Mouse (Mus musculus): ENCODE measurements around the gene Pnpla2. TPM values are rescaled to one million over a fixed set of nuclear protein-coding genes. Genes with fewer than 3 reads are reported as not detected.
"Not testable (repeated sequence)": the region's sequence is repeated elsewhere in the genome, so short reads cannot be mapped to it uniquely, and the experiment has no call there.

Gene Pnpla2
- total RNA-seq (2021) = 100 to 1,000 TPM; 351 to 430 TPM
- long read RNA-seq, experiment 1, transcript Pnpla2-203 (9 exons, 2,625 nt) = major isoform, 188 of 234 reads
- long read RNA-seq, experiment 1, partial matches to known transcripts = 38 of 234 reads
- long read RNA-seq, experiment 1, other reads (novel, unspliced or antisense) = 6 of 234 reads
- long read RNA-seq, experiment 2, transcript Pnpla2-203 (9 exons, 2,625 nt) = major isoform, 160 of 193 reads
- long read RNA-seq, experiment 2, partial matches to known transcripts = 29 of 193 reads
- long read RNA-seq, experiment 2, other reads (novel, unspliced or antisense) = 3 of 193 reads

DNA sequence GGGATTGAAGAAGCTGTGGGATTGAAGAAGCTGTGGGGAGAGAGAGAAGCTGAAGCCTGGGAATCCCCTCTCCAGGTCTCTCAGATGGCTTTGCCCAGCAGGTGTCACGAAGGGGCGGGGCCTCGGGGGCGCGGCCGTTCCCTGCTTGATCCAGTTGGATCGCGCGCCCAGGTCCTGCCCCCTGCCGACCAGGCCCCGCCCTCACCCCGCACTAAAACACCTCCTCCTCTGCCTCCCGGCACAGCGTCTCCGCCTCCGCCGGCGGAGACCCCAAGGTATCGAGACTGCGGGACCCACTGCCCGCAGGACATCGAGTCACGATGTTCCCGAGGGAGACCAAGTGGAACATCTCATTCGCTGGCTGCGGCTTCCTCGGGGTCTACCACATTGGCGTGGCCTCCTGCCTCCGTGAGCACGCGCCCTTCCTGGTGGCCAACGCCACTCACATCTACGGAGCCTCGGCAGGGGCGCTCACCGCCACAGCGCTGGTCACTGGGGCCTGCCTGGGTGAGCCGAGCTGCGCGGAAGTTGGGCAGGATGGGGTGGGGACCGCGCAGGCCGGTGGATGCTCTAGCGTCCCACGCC, at the start of gene Pnpla2:
Gene Pnpla2 (plus strand): TSS at position 232 of the 585 bp plus-strand sequence.
- peak; percentile 96 to 97 for DNase-seq
- intact Hi-C loops (cut with DNase I) = loop anchor here (5.0 kb wide), 1 partner anchor 43 kb away; the partner anchor contains the start of gene Gatd1

GRCm38 (mm10) chr7:141405466-141405865, 49.5 kb upstream of the Pnpla2 start:
- intact Hi-C loops (cut with DNase I) = no loop called here
- no peak for DNase-seq

DNA sequence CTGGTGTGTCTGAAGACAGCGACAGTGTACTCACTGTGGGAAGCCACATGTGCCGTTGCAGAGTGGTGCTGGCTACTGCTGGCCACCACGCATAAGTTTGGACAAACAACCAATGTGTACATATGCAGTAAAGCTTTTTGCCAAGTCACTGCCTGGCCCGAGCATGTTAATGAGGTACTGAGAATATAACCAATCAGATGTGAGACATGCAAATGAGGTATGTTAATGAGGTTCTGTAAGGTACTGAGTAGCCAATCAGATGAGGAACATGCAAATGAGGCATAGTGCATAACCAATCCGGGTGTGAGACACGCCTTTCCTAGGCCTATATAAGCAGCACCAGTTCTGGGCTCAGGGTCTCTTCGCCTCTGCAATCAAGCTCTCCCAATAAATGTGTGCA, 47.3 kb upstream of the Pnpla2 start:
- not testable (repeated sequence) for DNase-seq
- intact Hi-C loops (cut with DNase I) = loop anchor here (2.0 kb wide), 1 partner anchor 117 kb away; no protein-coding TSS in a partner anchor

DNA sequence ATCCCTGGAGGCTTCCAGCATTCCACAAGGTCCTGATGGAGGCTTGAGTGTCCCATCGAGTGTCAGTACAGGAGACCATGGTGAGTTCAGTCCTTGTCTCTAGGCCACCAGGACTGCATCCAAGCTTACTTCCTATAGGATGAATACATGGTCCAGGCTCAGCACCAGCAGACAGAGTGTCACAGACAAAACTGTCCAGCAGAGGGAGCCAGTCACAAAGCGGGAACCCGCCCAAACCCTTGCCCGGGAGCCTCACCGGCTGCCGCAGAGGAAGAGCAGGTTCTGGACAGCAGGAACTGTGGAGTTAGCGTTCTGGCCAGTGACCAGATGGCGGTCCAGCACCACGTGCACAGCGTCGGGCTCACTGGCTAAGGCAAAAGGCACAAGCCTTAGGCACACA, 46.2 kb upstream of the Pnpla2 start:
- peak; percentile 87 to 93 for DNase-seq
- intact Hi-C loops (cut with DNase I) = loop anchor here (1.0 to 2.0 kb wide), 2 partner anchors 28 to 116 kb away; partner anchors contain the start of gene Slc25a22

DNA sequence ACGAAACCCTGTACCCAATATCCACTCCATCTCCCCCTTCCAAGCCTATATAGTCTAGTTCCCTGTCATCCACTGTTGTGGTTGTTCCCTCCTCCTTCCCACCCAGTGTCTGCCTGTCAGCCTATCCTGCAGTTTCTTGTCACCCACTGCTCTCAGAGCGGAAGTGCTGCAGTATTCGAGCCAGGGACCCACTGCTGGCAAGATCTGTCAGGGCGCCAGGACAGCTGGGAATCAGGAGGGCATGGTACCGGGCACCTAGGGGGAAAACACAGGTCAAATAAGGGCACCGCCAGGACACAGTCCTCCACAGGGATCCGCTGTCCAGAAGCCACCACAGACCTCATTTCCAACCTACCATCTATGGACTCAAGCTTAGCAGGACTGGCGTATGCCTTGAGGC, 44.4 kb upstream of the Pnpla2 start:
- intact Hi-C loops (cut with DNase I) = loop anchor here (5.0 kb wide), 1 partner anchor 47 kb away; the partner anchor contains the start of gene Pnpla2
- DNase-seq = no peak

- no peak for DNase-seq
- intact Hi-C loops (cut with DNase I) = loop anchor here (5.0 kb wide), 1 partner anchor 46 kb away; the partner anchor contains the start of gene Pnpla2
These were observed 43.3 kb upstream of the Pnpla2 start for GRCm38 (mm10) chr7:141411667-141412066.

DNA sequence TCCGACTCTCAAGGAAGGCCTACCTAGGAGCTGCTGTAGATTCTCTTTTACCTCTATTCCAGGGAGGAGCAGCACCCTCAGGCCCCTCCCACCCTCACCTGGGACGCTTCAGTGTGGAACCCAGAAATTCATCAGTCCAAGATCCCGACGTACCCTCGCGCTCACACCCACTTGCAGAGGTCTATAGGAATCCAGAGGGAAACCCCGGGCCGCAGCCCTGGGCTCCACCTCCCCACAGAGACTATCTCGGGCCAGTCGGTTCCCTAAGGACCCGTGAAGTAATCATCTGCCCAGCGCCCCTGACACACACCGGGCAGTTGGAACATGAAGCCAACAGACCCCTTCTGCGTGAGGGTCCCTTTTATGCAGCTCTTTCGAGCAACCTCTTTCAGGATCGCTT, 41.7 kb upstream of the Pnpla2 start:
- intact Hi-C loops (cut with DNase I) = loop anchor here (5.0 kb wide), 1 partner anchor 44 kb away; the partner anchor contains the start of gene Pnpla2
- DNase-seq = no peak

- intact Hi-C loops (cut with DNase I) = loop anchor here (5.0 kb wide), 1 partner anchor 43 kb away; the partner anchor contains the start of gene Pnpla2
These were observed 41.0 kb upstream of the Pnpla2 start, which contains the start of gene Gatd1 for GRCm38 (mm10) chr7:141413809-141414584. TSS of gene Gatd1 (minus strand) at chr7:141414136.

GRCm38 (mm10) chr7:141416144-141416841, 38.7 kb upstream of the Pnpla2 start:
- intact Hi-C loops (cut with DNase I) = no loop called here
- DNase-seq = no peak

More at GRCm38 (mm10) chr7:141413809-141414584, 41.0 kb upstream of the Pnpla2 start, which contains the start of gene Gatd1:
- peak; percentile 100 for DNase-seq

GRCm38 (mm10) chr7:141417731-141418681, 37.0 kb upstream of the Pnpla2 start:
- intact Hi-C loops (cut with DNase I) = no loop called here
- no peak for DNase-seq

DNA sequence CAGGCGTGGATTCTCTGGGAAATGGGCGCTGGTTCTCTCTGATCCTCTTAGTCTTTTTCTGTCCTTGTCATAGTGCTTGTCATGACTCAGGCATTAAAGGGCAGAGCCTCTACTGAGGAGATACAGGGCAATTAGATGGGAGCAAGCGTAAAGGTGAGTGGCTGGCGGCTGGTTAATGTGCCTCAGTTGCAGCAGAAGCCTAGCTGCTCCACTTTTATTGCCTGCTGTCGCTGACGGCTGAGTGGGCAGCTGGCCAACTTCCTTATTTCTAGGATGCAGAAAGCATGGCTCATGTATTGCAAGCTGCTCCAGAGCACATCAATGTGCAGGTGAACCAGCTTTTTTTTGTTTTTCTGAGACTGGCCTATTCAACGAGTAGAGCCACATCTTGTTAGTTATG, 36.0 kb upstream of the Pnpla2 start:
- intact Hi-C loops (cut with DNase I) = no loop called here
- no peak for DNase-seq

DNA sequence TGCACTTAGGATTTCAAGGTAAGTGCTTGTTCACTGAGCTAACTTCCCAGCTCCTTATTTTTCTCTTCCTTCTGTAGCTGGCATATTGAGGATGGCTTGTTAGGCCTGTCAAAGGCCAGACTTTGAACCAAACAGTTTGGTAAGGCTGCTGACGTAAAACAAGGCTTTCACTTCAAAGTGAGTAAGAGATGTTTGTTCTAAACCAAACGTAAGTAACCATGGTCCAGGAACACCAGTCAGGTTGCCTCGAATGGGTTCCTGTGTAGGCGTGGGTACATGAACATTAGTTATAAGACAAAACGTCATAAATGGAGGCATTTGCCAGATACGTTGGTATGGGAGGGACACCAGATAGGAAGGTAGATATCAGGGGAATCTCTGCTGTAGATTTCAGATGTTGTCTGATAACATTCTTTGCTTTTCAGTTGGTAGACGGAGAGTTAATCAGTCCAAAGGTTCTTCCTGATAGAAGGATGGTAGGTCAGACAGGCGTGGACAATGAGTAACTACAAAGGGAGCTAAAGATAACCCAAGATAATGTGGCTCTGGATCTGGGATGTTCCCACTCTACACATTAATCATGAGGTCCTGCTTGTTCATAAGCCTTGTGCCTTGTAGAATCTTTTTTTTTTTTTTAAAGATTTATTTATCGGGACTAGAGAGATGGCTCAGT, 34.8 kb upstream of the Pnpla2 start:
- intact Hi-C loops (cut with DNase I) = no loop called here
- DNase-seq = no peak

DNA sequence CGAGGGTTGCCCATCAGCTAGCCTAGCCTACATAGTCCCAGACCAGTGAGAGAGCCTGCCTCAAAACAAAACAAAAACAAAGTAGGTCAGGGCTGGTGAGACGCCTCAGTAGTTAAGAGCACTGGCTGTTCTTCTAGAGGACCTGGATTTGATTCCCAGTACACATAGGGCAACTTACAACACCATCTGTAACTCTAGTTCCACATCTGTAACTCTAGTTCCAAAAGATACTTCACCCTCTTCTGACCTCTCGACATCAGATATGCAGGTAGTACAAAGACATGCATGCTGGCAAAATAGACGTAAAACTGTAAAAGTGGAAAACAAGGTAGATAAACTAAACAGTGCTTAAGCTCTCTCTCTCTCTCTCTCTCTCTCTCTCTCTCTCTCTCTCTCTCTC, 31.2 kb upstream of the Pnpla2 start:
- no peak for DNase-seq
- intact Hi-C loops (cut with DNase I) = no loop called here

DNA sequence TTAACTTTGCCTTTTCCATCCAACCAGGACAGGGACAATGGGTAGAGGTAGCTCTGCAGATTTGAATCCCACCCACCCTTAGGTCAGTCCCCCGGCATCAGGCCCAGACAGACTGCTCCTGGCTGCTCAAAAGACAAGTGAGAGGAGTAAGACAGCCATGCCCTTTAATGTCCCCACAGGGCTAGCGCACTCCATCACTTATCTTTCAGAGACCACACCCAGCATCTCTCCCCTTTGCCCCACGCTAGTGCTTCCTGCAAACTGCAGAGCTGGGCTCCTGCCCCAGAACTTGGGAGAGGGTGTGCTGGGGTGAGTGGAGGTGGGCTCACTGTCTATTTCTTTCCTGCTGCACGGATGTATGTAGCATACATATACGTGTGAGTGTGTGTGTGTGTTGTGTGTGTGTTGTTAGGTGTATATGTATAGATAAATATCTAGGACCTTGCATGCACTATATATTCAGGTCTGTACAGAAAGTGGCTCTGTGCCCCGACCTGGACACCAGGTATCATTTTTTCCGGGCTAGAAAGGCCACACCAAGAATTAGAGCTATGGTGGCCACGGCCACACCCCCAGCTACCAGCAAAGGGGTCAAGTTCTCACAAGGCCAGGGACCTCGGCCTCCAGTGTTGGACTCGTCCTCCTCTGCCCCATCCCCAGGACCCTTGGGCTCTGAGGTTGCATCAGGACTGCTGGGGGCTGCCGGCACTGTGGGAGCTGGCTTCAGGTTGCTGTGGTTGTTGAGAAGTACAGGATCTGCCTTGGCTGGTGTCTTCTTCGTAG, 27.9 kb upstream of the Pnpla2 start:
- DNase-seq = no peak
- intact Hi-C loops (cut with DNase I) = no loop called here

GRCm38 (mm10) chr7:141428701-141429100, 26.3 kb upstream of the Pnpla2 start:
- intact Hi-C loops (cut with DNase I) = no loop called here

DNA sequence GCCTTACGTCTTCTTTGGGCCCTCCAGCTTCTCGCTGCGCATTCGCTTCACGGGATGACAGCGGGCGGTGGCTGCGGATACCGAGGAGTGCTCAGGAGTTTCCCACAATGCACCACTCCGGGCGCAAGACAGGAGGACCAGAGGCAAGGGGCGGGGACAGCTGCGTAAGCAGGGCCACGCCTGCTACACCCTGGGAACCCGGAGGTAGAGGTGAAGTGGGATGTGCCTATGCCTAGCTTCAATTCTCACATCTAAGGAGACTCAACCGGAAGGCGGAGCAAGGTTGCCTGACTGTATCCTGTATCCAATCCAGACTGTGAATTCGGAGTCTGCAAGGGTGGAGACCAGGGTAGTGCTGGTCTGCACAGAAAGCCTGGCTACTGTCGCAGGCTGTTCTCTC, 25.7 kb upstream of the Pnpla2 start, which contains the start of gene Cend1:
Gene Cend1 (minus strand): TSS at position 182 of the 400 bp plus-strand sequence.
- intact Hi-C loops (cut with DNase I) = no loop called here
- DNase-seq = peak; percentile 48 to 59

More at GRCm38 (mm10) chr7:141428701-141429100, 26.3 kb upstream of the Pnpla2 start:
- no peak for DNase-seq

GRCm38 (mm10) chr7:141429840-141430584, 25.0 kb upstream of the Pnpla2 start:
- no peak for DNase-seq
- intact Hi-C loops (cut with DNase I) = no loop called here

All from heart, postnatal 14 days (tissue).